Mouse (Mus musculus) spleen, adult 2 months (tissue): ENCODE measurements around the gene Rnf207.

ENCODE experiments used
- CTCF ChIP-seq: fragments of 200-500 bp; IDR thresholded peaks from 2 replicates; pipeline ENCODE4 v1.5.1; 2011; ENCODE audit warnings: mild to moderate bottlenecking, inconsistent platforms; ENCODE audit not compliant: insufficient read depth, insufficient read length, insufficient replicate concordance; ENCODE audit errors: extremely low read depth
- POLR2A ChIP-seq: fragments of 200-500 bp; IDR thresholded peaks from 2 replicates; pipeline ENCODE4 v1.6.1; 2011; ENCODE audit warnings: low read depth, low read length, inconsistent platforms

- TF ChIP-seq CTCF, result peak; percentile 32; the same call in 1 of the 2 replicates
- TF ChIP-seq POLR2A, result no peak
Measured at GRCm38 (mm10) chr4:152276389-152277347, 42.1 kb downstream of the Rnf207 start.
